Mouse (Mus musculus): ENCODE measurements at regions not wholly inside any gene's neighbourhood (a gene's known extent, or its start where the extent isn't known, plus 50 kb on each side); places are given as distances from the start of the nearest gene placed in this dataset.

- Histone ChIP-seq H3K9me3 (ENCODE audit: low read length) (no peaks in the 10 kb centered on the region), H3K4me1 (ENCODE audit: insufficient read depth, low read depth, low read length) (no peaks in the 10 kb centered on the region; the same call in 1 of the 2 replicates), H3K36me3 (ENCODE audit: insufficient read depth, low read length) (no peaks in the 10 kb centered on the region), H3K4me2 (replicated peaks; ENCODE audit: low read depth, low read length) (no peak overlapping the region), H3K27ac (ENCODE audit: low read length) (no peak overlapping the region), H3K27me3 (replicated peaks; ENCODE audit: insufficient read depth, low read length) (no peaks in the 10 kb centered on the region), H3K9ac (replicated peaks; ENCODE audit: low read depth) (no peak overlapping the region), H3K4me3 (ENCODE audit: low read depth, low read length) (no peak overlapping the region)
- ATAC-seq (no peak), DNase-seq (ENCODE audit: low spot score) (no peak)
- TF ChIP-seq CTCF (IDR thresholded peaks at IDR 0.05) (no peak), EP300 (IDR thresholded peaks at IDR 0.05) (no peak)
- 80% methylated on average over 6 of the region's 6 CpGs for WGBS
Measured at GRCm38 (mm10) chr7:68686396-68687139, 62.5 kb downstream of the Arrdc4 start.

GRCm38 (mm10) chr7:68682929-68683643 is 66.0 kb downstream of the Arrdc4 start:
- Histone ChIP-seq H3K36me3 (ENCODE audit: insufficient read depth, low read length) (no peaks in the 10 kb centered on the region), H3K4me1 (ENCODE audit: insufficient read depth, low read depth, low read length) (no peaks in the 10 kb centered on the region; the same call in 1 of the 2 replicates), H3K27ac (ENCODE audit: low read length) (no peak overlapping the region), H3K9me3 (ENCODE audit: low read length) (no peaks in the 10 kb centered on the region), H3K4me2 (replicated peaks; ENCODE audit: low read depth, low read length) (no peak overlapping the region), H3K4me3 (ENCODE audit: low read depth, low read length) (no peak overlapping the region), H3K9ac (replicated peaks; ENCODE audit: low read depth) (no peak overlapping the region), H3K27me3 (replicated peaks; ENCODE audit: insufficient read depth, low read length) (no peaks in the 10 kb centered on the region)
- DNase-seq (ENCODE audit: low spot score) (peak; percentile 40), ATAC-seq (no peak)
- TF ChIP-seq CTCF (IDR thresholded peaks at IDR 0.05) (no peak), EP300 (IDR thresholded peaks at IDR 0.05) (no peak)
- WGBS: 42% methylated on average over 5 of the region's 5 CpGs

GRCm38 (mm10) chr7:68682318-68682728 is 66.7 kb downstream of the Arrdc4 start:
- DNase-seq (ENCODE audit: low spot score) (peak; percentile 74), ATAC-seq (peak; percentile 65)
- no peaks in the 10 kb centered on the region; the same call in 1 of the 2 replicates for H3K4me1 ChIP-seq (ENCODE audit: insufficient read depth, low read depth, low read length)
- H3K36me3 ChIP-seq (ENCODE audit: insufficient read depth, low read length): no peaks in the 10 kb centered on the region
- no peaks in the 10 kb centered on the region for H3K9me3 ChIP-seq (ENCODE audit: low read length)
- TF ChIP-seq EP300 (IDR thresholded peaks at IDR 0.05): no peak
- no peak for TF ChIP-seq CTCF (IDR thresholded peaks at IDR 0.05)
- no peak overlapping the region for H3K9ac ChIP-seq (replicated peaks; ENCODE audit: low read depth)
- no peak overlapping the region for H3K4me3 ChIP-seq (ENCODE audit: low read depth, low read length)
- no peak overlapping the region; the same call in 1 of the 2 replicates for H3K4me2 ChIP-seq (replicated peaks; ENCODE audit: low read depth, low read length)
- no peaks in the 10 kb centered on the region for H3K27me3 ChIP-seq (replicated peaks; ENCODE audit: insufficient read depth, low read length)
- H3K27ac ChIP-seq (ENCODE audit: low read length): no peak overlapping the region
- 57% methylated on average over 6 of the region's 6 CpGs for WGBS

DNA sequence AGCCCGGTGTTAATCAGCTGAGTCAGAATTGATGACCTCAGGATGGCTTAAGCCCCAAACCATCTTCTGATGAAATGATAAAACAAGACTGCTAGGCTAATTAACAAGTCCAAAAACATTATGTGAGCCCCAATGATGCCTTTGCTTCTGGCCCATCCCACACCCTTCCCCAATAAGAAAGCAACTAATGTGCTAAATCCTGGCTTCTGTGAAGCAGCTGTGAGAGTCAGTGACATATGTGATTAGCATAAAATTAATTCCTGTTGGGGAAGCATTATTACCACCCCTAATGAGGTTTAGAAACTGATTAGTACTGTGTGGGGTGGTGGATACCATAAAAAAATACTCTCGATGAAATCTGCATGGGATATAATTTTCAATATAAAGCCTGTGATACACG is 69.3 kb downstream of the Arrdc4 start:
- no peak overlapping the region for H3K27ac ChIP-seq (ENCODE audit: low read length)

GRCm38 (mm10) chr7:68667790-68668732 is 81.0 kb downstream of the Arrdc4 start:
- peak; percentile 81 for DNase-seq (ENCODE audit: low spot score)
- no peaks in the 10 kb centered on the region for H3K36me3 ChIP-seq (ENCODE audit: insufficient read depth, low read length)
- H3K4me2 ChIP-seq (replicated peaks; ENCODE audit: low read depth, low read length): no peak overlapping the region
- TF ChIP-seq EP300 (IDR thresholded peaks at IDR 0.05) (peak; percentile 42; the same call in 1 of the 2 replicates), CTCF (IDR thresholded peaks at IDR 0.05) (no peak)
- ATAC-seq: peak; percentile 47; the same call in 1 of the 2 replicates
- H3K4me1 ChIP-seq (ENCODE audit: insufficient read depth, low read depth, low read length): no peaks in the 10 kb centered on the region
- no peak overlapping the region for H3K27ac ChIP-seq (ENCODE audit: low read length)
- 54% methylated on average over 12 of the region's 12 CpGs for WGBS
- H3K9ac ChIP-seq (replicated peaks; ENCODE audit: low read depth): no peak overlapping the region
- no peak overlapping the region for H3K4me3 ChIP-seq (ENCODE audit: low read depth, low read length)
- no peaks in the 10 kb centered on the region for H3K27me3 ChIP-seq (replicated peaks; ENCODE audit: insufficient read depth, low read length)
- no peaks in the 10 kb centered on the region for H3K9me3 ChIP-seq (ENCODE audit: low read length)

More for the DNA sequence above, 69.3 kb downstream of the Arrdc4 start:
- Histone ChIP-seq H3K27me3 (replicated peaks; ENCODE audit: insufficient read depth, low read length) (no peaks in the 10 kb centered on the region), H3K4me3 (ENCODE audit: low read depth, low read length) (no peak overlapping the region), H3K9ac (replicated peaks; ENCODE audit: low read depth) (no peak overlapping the region), H3K4me1 (ENCODE audit: insufficient read depth, low read depth, low read length) (no peaks in the 10 kb centered on the region; the same call in 1 of the 2 replicates), H3K9me3 (ENCODE audit: low read length) (no peaks in the 10 kb centered on the region), H3K4me2 (replicated peaks; ENCODE audit: low read depth, low read length) (no peak overlapping the region), H3K36me3 (ENCODE audit: insufficient read depth, low read length) (no peaks in the 10 kb centered on the region)
- TF ChIP-seq CTCF (IDR thresholded peaks at IDR 0.05) (no peak), EP300 (IDR thresholded peaks at IDR 0.05) (no peak)
- 89% methylated on average over 3 of the region's 3 CpGs for WGBS
- ATAC-seq: no peak
- no peak for DNase-seq (ENCODE audit: low spot score)

Measured in lung, postnatal 0 days (tissue).